Mouse (Mus musculus) MEL (cell line): ENCODE results near the gene Acvr1. TPM values are rescaled to one million over a fixed set of nuclear protein-coding genes. Genes with fewer than 3 reads are reported as not detected.

ENCODE experiments used
- DNase-seq: peaks from one replicate; pipeline ENCODE4 v3.0.0; 2011; ENCODE audit warnings: low read depth, low spot score
- H3K27ac ChIP-seq: 2 replicates; pipeline ENCODE4 v1.5.1; 2012; ENCODE audit warnings: low read depth, mild to moderate bottlenecking, control low read depth, low read length, moderate library complexity; ENCODE audit not compliant: control insufficient read depth
- H3K27me3 ChIP-seq, 2 experiments: fragments of 150-350 bp in 1 of 2; sonication (generic) in 1 of 2; 2 replicates each; pipeline ENCODE4 v1.6.1; 2012; ENCODE audit warnings: low read length in 2 of 2, mild to moderate bottlenecking in 2 of 2, improper control_type of control experiment in 1 of 2, moderate library complexity in 1 of 2; ENCODE audit not compliant: insufficient read depth in 2 of 2, control insufficient read depth in 1 of 2
- H3K36me3 ChIP-seq, 2 experiments: 2 replicates each; pipeline ENCODE4 v1.6.1; 2012 to 2014; ENCODE audit warnings: low read length in 2 of 2, improper control_type of control experiment in 1 of 2, inconsistent platforms in 1 of 2, mild to moderate bottlenecking in 1 of 2; ENCODE audit not compliant: insufficient read depth in 2 of 2, control insufficient read depth in 1 of 2
- H3K4me1 ChIP-seq, 2 experiments: fragments of 150-350 bp in 1 of 2; sonication (generic) in 1 of 2; 2 replicates each; pipeline ENCODE4 v1.6.1; 2012; ENCODE audit warnings: low read length in 2 of 2, improper control_type of control experiment in 1 of 2, mild to moderate bottlenecking in 1 of 2; ENCODE audit not compliant: insufficient read depth in 2 of 2, control insufficient read depth in 1 of 2
- H3K4me3 ChIP-seq, 2 experiments: fragments of 150-350 bp in 1 of 2; sonication (generic) in 1 of 2; 2 replicates each; pipeline ENCODE4 v1.5.1; 2012; ENCODE audit warnings: low read depth in 2 of 2, low read length in 2 of 2, mild to moderate bottlenecking in 2 of 2, moderate library complexity in 2 of 2, control low read depth in 1 of 2, improper control_type of control experiment in 1 of 2; ENCODE audit not compliant: control insufficient read depth in 1 of 2, insufficient read depth in 1 of 2
- H3K79me2 ChIP-seq: 2 replicates; pipeline ENCODE4 v1.6.1; 2012; ENCODE audit warnings: mild to moderate bottlenecking, low read length, moderate library complexity; ENCODE audit not compliant: control insufficient read depth, poor library complexity, insufficient read depth
- H3K9ac ChIP-seq: 2 replicates; pipeline ENCODE4 v1.6.1; 2012; ENCODE audit warnings: low read depth, mild to moderate bottlenecking, control low read depth, low read length, moderate library complexity; ENCODE audit not compliant: control insufficient read depth, poor library complexity, severe bottlenecking
- H3K9me3 ChIP-seq: fragments of 150-350 bp; sonication (generic); replicated peaks from 2 replicates; pipeline ENCODE4 v1.6.1; 2012; ENCODE audit warnings: mild to moderate bottlenecking, low read length, improper control_type of control experiment, moderate library complexity; ENCODE audit not compliant: insufficient read depth
- BHLHE40 ChIP-seq: IDR thresholded peaks from 2 replicates; pipeline ENCODE4 v1.6.1; 2012; ENCODE audit warnings: low read depth, mild to moderate bottlenecking, inconsistent platforms, low read length, improper control_type of control experiment, borderline replicate concordance
- CHD1 ChIP-seq: IDR thresholded peaks from 2 replicates; pipeline ENCODE4 v1.6.1; 2012; ENCODE audit warnings: low read depth, mild to moderate bottlenecking, inconsistent platforms, low read length, improper control_type of control experiment
- CHD2 ChIP-seq: IDR thresholded peaks from 2 replicates; pipeline ENCODE4 v1.6.1; 2011; ENCODE audit warnings: low read length, improper control_type of control experiment
- ELF1 ChIP-seq: IDR thresholded peaks from 2 replicates; pipeline ENCODE4 v1.6.1; 2014; ENCODE audit warnings: low read depth, mild to moderate bottlenecking, inconsistent platforms, low read length, improper control_type of control experiment, moderate library complexity
- EP300 ChIP-seq, 2 experiments: IDR thresholded peaks; 2 replicates each; pipeline ENCODE4 v1.6.1; 2011; ENCODE audit warnings: improper control_type of control experiment in 2 of 2, low read length in 2 of 2, low read depth in 1 of 2, mild to moderate bottlenecking in 1 of 2
- GATA1 ChIP-seq: IDR thresholded peaks from 2 replicates; pipeline ENCODE4 v1.6.1; 2011; ENCODE audit warnings: low read depth, low read length, improper control_type of control experiment
- HCFC1 ChIP-seq: IDR thresholded peaks from 2 replicates; pipeline ENCODE4 v1.6.1; 2012; ENCODE audit warnings: low read depth, mild to moderate bottlenecking, inconsistent platforms, low read length, improper control_type of control experiment, moderate library complexity
- JUND ChIP-seq: IDR thresholded peaks from 2 replicates; pipeline ENCODE4 v1.6.1; 2011; ENCODE audit warnings: low read depth, mild to moderate bottlenecking, improper control_type of control experiment, low read length
- MAX ChIP-seq: IDR thresholded peaks from 2 replicates; pipeline ENCODE4 v1.6.1; 2011; ENCODE audit warnings: low read length, improper control_type of control experiment
- MAZ ChIP-seq: IDR thresholded peaks from 2 replicates; pipeline ENCODE4 v1.6.1; 2012; ENCODE audit warnings: low read depth, mild to moderate bottlenecking, inconsistent platforms, low read length, improper control_type of control experiment
- MXI1 ChIP-seq: IDR thresholded peaks from 2 replicates; pipeline ENCODE4 v1.6.1; 2011; ENCODE audit warnings: mild to moderate bottlenecking, low read depth, low read length, improper control_type of control experiment
- MYB ChIP-seq: IDR thresholded peaks from 2 replicates; pipeline ENCODE4 v1.6.1; 2011; ENCODE audit warnings: mild to moderate bottlenecking, low read depth, low read length, improper control_type of control experiment
- POLR2A ChIP-seq, 2 experiments: IDR thresholded peaks; 2 replicates each; pipeline ENCODE4 v1.6.1; 2011 to 2012; ENCODE audit warnings: low read length in 2 of 2, mild to moderate bottlenecking in 2 of 2, control low read depth in 1 of 2, improper control_type of control experiment in 1 of 2, low read depth in 1 of 2, moderate library complexity in 1 of 2; ENCODE audit not compliant: control insufficient read depth in 1 of 2, insufficient read depth in 1 of 2, poor library complexity in 1 of 2
- POLR2AphosphoS5 ChIP-seq: IDR thresholded peaks from 2 replicates; pipeline ENCODE4 v1.6.1; 2012; ENCODE audit warnings: low read depth, borderline replicate concordance, mild to moderate bottlenecking, inconsistent platforms, low read length, moderate library complexity, mixed read lengths
- RCOR1 ChIP-seq: IDR thresholded peaks from 2 replicates; pipeline ENCODE4 v1.6.1; 2012; ENCODE audit warnings: low read depth, mild to moderate bottlenecking, inconsistent platforms, low read length, improper control_type of control experiment
- SMC3 ChIP-seq: IDR thresholded peaks from 2 replicates; pipeline ENCODE4 v1.6.1; 2011; ENCODE audit warnings: low read depth, low read length, improper control_type of control experiment
- TAL1 ChIP-seq: IDR thresholded peaks from 2 replicates; pipeline ENCODE4 v1.6.1; 2012; ENCODE audit warnings: mild to moderate bottlenecking, inconsistent platforms, low read length, moderate library complexity, mixed read lengths
- TCF12 ChIP-seq: IDR thresholded peaks from 2 replicates; pipeline ENCODE4 v1.6.1; 2014; ENCODE audit warnings: low read depth, mild to moderate bottlenecking, inconsistent platforms, low read length, improper control_type of control experiment, moderate library complexity
- USF1 ChIP-seq: IDR thresholded peaks from 2 replicates; pipeline ENCODE4 v1.6.1; 2014; ENCODE audit warnings: low read depth, mild to moderate bottlenecking, inconsistent platforms, low read length, improper control_type of control experiment, moderate library complexity
- ZC3H11A ChIP-seq: IDR thresholded peaks from 2 replicates; pipeline ENCODE4 v1.6.1; 2012; ENCODE audit warnings: low read depth, mild to moderate bottlenecking, inconsistent platforms, low read length, improper control_type of control experiment
- ZKSCAN1 ChIP-seq: IDR thresholded peaks from 2 replicates; pipeline ENCODE4 v1.6.1; 2012; ENCODE audit warnings: low read depth, mild to moderate bottlenecking, inconsistent platforms, low read length, improper control_type of control experiment, moderate library complexity
- ZNF384 ChIP-seq: IDR thresholded peaks from 2 replicates; pipeline ENCODE4 v1.6.1; 2012; ENCODE audit warnings: low read depth, mild to moderate bottlenecking, inconsistent platforms, low read length, improper control_type of control experiment
- polyA plus RNA-seq, 2 experiments: library from polyadenylated mRNA; stranded (reverse) in 1 of 2; unstranded in 1 of 2; fragments of >175 nt in 1 of 2; fragments of >200 nt in 1 of 2; gene quantifications; 2 replicates each; pipeline versions ENCODE4 v1.2.1 to v1.2.4; 2012; ENCODE audit warnings: low replicate concordance in 2 of 2, low read depth in 1 of 2; ENCODE audit not compliant: insufficient read length in 2 of 2, insufficient read depth in 1 of 2, missing spikeins in 1 of 2
- total RNA-seq: library from RNA; depleted of rRNA; stranded (reverse); fragments of 300-350 nt; gene quantifications from 2 replicates; pipeline ENCODE4 v1.2.3, GENCODE M21; 2012

The Acvr1 gene
- total and polyA plus RNA-seq, 3 experiments, result not detected

GRCm38 (mm10) chr2:58481450-58482100 is 85.4 kb downstream of the Acvr1 start:
- Histone ChIP-seq H3K27me3 (no peaks in the 10 kb centered on the region), H3K9me3 (no peaks in the 10 kb centered on the region), H3K9ac (no peak overlapping the region), H3K79me2 (no peaks in the 10 kb centered on the region), H3K27ac (no peak overlapping the region), H3K36me3 (no peaks in the 10 kb centered on the region), H3K4me3 (no peak overlapping the region), H3K4me1 (no peaks in the 10 kb centered on the region)
- no peak for DNase-seq
- no peak for TF ChIP-seq BHLHE40
- no peak for TF ChIP-seq USF1
- TF ChIP-seq TCF12, result no peak
- no peak for TF ChIP-seq HCFC1
- no peak for TF ChIP-seq ELF1
- no peak for TF ChIP-seq POLR2AphosphoS5
- no peak for TF ChIP-seq GATA1
- no peak for TF ChIP-seq POLR2A (IDR thresholded peaks at IDR 0.05; ENCODE audit: control insufficient read depth in 1 of 2, insufficient read depth in 1 of 2, low read depth in 1 of 2, low read length in 2 of 2, poor library complexity in 1 of 2)

DNA sequence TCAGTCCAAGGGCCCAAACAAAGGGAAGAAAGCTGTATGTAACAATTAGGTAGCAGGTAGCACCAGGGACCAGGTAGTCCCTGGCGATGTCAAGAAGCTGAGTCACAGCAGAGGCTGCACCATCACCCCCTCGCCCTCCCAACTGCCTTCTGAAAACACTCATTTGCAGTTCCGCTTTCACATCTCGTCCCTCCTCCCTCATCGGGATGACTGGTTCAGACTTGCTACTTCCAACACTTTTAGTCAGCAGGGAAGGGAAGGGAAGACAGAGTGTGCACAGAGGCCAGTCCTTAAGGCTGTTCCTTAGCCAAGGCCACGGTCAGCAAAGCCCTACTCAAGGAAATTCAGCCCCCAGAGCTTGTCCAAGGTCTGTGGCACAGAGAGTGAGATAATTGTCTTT is 86.2 kb downstream of the Acvr1 start:
- Histone ChIP-seq H3K9me3 (no peaks in the 10 kb centered on the region), H3K9ac (no peak overlapping the region), H3K27ac (no peak overlapping the region), H3K4me3 (no peak overlapping the region), H3K4me1 (no peaks in the 10 kb centered on the region), H3K27me3 (no peaks in the 10 kb centered on the region), H3K36me3 (no peaks in the 10 kb centered on the region), H3K79me2 (no peaks in the 10 kb centered on the region)
- no peak for DNase-seq
- TF ChIP-seq ZKSCAN1 (no peak), MYB (no peak), RCOR1 (no peak), ZNF384 (no peak), ELF1 (no peak), GATA1 (no peak), TAL1 (no peak), JUND (no peak), EP300 (IDR thresholded peaks at IDR 0.05; ENCODE audit: low read depth in 1 of 2, low read length in 2 of 2) (no peak), HCFC1 (no peak)

- Histone ChIP-seq H3K79me2 (no peaks in the 10 kb centered on the region), H3K4me1 (no peaks in the 10 kb centered on the region), H3K36me3 (no peaks in the 10 kb centered on the region), H3K9me3 (no peaks in the 10 kb centered on the region), H3K27me3 (no peaks in the 10 kb centered on the region), H3K9ac (no peak overlapping the region), H3K27ac (no peak overlapping the region), H3K4me3 (no peak overlapping the region)
- DNase-seq, result no peak
- TF ChIP-seq MAX (no peak), TCF12 (no peak), TAL1 (no peak), ZKSCAN1 (no peak), ZC3H11A (no peak), CHD2 (no peak), USF1 (no peak), CHD1 (no peak), MAZ (no peak), SMC3 (no peak), HCFC1 (no peak), MXI1 (no peak)
- TF ChIP-seq, all 39 proteins: peak for 0
These were observed 87.4 kb downstream of the Acvr1 start for GRCm38 (mm10) chr2:58479536-58479935.
